Mouse (Mus musculus) embryonic fibroblast, embryonic 13.5 days (primary cell): ENCODE measurements at regions not wholly inside any gene's neighbourhood (a gene's known extent, or its start where the extent isn't known, plus 50 kb on each side); places are given as distances from the start of the nearest gene placed in this dataset.

Experiments
- CTCF ChIP-seq: IDR thresholded peaks from 2 replicates; pipeline ENCODE4 v1.5.1; 2011; ENCODE audit warnings: mild to moderate bottlenecking, control low read depth, low read length, moderate library complexity, borderline replicate concordance; ENCODE audit not compliant: insufficient read depth
- POLR2A ChIP-seq: IDR thresholded peaks from 2 replicates; pipeline ENCODE4 v1.6.1; 2011; ENCODE audit warnings: low read depth, mild to moderate bottlenecking, control low read depth, low read length, moderate library complexity

DNA sequence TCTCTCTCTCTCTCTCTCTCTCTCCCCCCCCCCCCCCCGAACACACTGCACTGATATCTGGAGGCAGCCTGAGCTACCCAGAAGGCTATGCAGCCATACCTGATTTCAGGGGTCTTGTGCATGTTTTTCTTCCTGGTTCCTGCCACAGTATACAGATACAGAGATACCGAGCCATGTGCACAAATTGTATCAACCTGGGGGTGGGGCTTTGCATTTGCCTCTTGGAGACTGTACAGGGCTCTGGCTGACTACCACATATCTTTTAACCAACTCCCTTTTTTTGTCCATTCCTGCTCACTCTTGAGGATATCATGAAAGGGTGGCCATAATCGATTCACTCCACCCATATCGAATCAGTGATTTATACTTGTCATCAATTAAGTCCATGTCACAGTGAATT, 118.4 kb upstream of the Phyhipl start:
- no peak for TF ChIP-seq CTCF
- TF ChIP-seq POLR2A = no peak
